Mouse (Mus musculus): ENCODE measurements around the gene Dennd5b. TPM values are rescaled to one million over a fixed set of nuclear protein-coding genes. Genes with fewer than 3 reads are reported as not detected.
"Not testable (repeated sequence)": the region's sequence is repeated elsewhere in the genome, so short reads cannot be mapped to it uniquely, and the experiment has no call there.

Dennd5b gene
- polyA plus RNA-seq, 1 experiment from 2014 or later, result 3.8 TPM

- peak; percentile 69 for ATAC-seq (ENCODE audit: insufficient read depth)
- no peaks in the 10 kb centered on the region for H3K9me3 ChIP-seq (replicated peaks)
- no peaks in the 10 kb centered on the region for H3K27me3 ChIP-seq
- H3K4me1 ChIP-seq (replicated peaks), result peaks cover 45% of the 10 kb centered on the region
- under 1% methylated on average over 87 of the region's 92 CpGs for WGBS (ENCODE audit: insufficient replicate concordance)
- H3K9ac ChIP-seq, result peak overlapping the region; percentile 84
- H3K4me3 ChIP-seq (replicated peaks), result peak overlapping the region; percentile 88
- H3K36me3 ChIP-seq (replicated peaks), result no peaks in the 10 kb centered on the region
- peak overlapping the region; percentile 83 for H3K27ac ChIP-seq (replicated peaks)
- H3K4me2 ChIP-seq, result peak overlapping the region; percentile 99
Measured at GRCm38 (mm10) chr6:148944767-148945508, 156.5 kb downstream of the Dennd5b start.

GRCm38 (mm10) chr6:148944344-148944766 lies 157.1 kb downstream of the Dennd5b start:
- 0% methylated on average over 29 of the region's 30 CpGs for WGBS (ENCODE audit: insufficient replicate concordance)
- ATAC-seq (ENCODE audit: insufficient read depth), result no peak

GRCm38 (mm10) chr6:148943695-148944094 lies 157.8 kb downstream of the Dennd5b start:
- no peaks in the 10 kb centered on the region for H3K36me3 ChIP-seq (replicated peaks)
- no peaks in the 10 kb centered on the region for H3K27me3 ChIP-seq
- no peaks in the 10 kb centered on the region for H3K9me3 ChIP-seq (replicated peaks)
- no peak for ATAC-seq (ENCODE audit: insufficient read depth)
- peak overlapping the region; percentile 88 for H3K4me3 ChIP-seq (replicated peaks)
- peaks cover 45% of the 10 kb centered on the region for H3K4me1 ChIP-seq (replicated peaks)
- H3K27ac ChIP-seq (replicated peaks), result no peak overlapping the region; the same call in 1 of the 2 replicates
- H3K4me2 ChIP-seq, result peak overlapping the region; percentile 99
- 18% methylated on average over 3 of the region's 3 CpGs for WGBS (ENCODE audit: insufficient replicate concordance)
- no peak overlapping the region; the same call in 1 of the 2 replicates for H3K9ac ChIP-seq

More at GRCm38 (mm10) chr6:148944344-148944766, 157.1 kb downstream of the Dennd5b start:
- H3K4me2 ChIP-seq, result peak overlapping the region; percentile 99
- peaks cover 45% of the 10 kb centered on the region for H3K4me1 ChIP-seq (replicated peaks)
- H3K4me3 ChIP-seq (replicated peaks), result peak overlapping the region; percentile 88
- no peaks in the 10 kb centered on the region for H3K36me3 ChIP-seq (replicated peaks)
- peak overlapping the region; percentile 83 for H3K27ac ChIP-seq (replicated peaks)
- H3K9ac ChIP-seq, result peak overlapping the region; percentile 84
- H3K9me3 ChIP-seq (replicated peaks), result no peaks in the 10 kb centered on the region
- no peaks in the 10 kb centered on the region for H3K27me3 ChIP-seq

- ATAC-seq (ENCODE audit: insufficient read depth), result no peak
- Histone ChIP-seq H3K4me3 (replicated peaks) (no peak overlapping the region), H3K9me3 (replicated peaks) (no peaks in the 10 kb centered on the region), H3K4me1 (replicated peaks) (peaks cover 53% of the 10 kb centered on the region), H3K27me3 (no peaks in the 10 kb centered on the region), H3K36me3 (replicated peaks) (no peaks in the 10 kb centered on the region), H3K4me2 (no peak overlapping the region), H3K9ac (no peak overlapping the region), H3K27ac (replicated peaks) (no peak overlapping the region)
- 69% methylated on average over 4 of the region's 4 CpGs for WGBS (ENCODE audit: insufficient replicate concordance)
Measured at GRCm38 (mm10) chr6:148942406-148942805, 159.1 kb downstream of the Dennd5b start.

GRCm38 (mm10) chr6:148941880-148942279 lies 159.6 kb downstream of the Dennd5b start:
- no peak overlapping the region for H3K27ac ChIP-seq (replicated peaks)
- no peak overlapping the region for H3K9ac ChIP-seq
- no peak overlapping the region for H3K4me2 ChIP-seq
- 62% methylated on average over 5 of the region's 5 CpGs for WGBS (ENCODE audit: insufficient replicate concordance)
- no peaks in the 10 kb centered on the region for H3K9me3 ChIP-seq (replicated peaks)
- H3K4me3 ChIP-seq (replicated peaks), result no peak overlapping the region
- no peaks in the 10 kb centered on the region for H3K36me3 ChIP-seq (replicated peaks)
- no peaks in the 10 kb centered on the region for H3K27me3 ChIP-seq
- no peak for ATAC-seq (ENCODE audit: insufficient read depth)
- H3K4me1 ChIP-seq (replicated peaks), result peaks cover 49% of the 10 kb centered on the region

GRCm38 (mm10) chr6:148940383-148940782 lies 161.1 kb downstream of the Dennd5b start:
- ATAC-seq (ENCODE audit: insufficient read depth), result not testable (repeated sequence)

More at GRCm38 (mm10) chr6:148940383-148940782, 161.1 kb downstream of the Dennd5b start:
- not testable (repeated sequence) for H3K27ac ChIP-seq (replicated peaks); H3K9me3 ChIP-seq (replicated peaks); H3K4me2 ChIP-seq; H3K9ac ChIP-seq; H3K27me3 ChIP-seq; H3K4me3 ChIP-seq (replicated peaks); H3K36me3 ChIP-seq (replicated peaks)
- WGBS (ENCODE audit: insufficient replicate concordance), result 40% methylated on average over 3 of the region's 3 CpGs
- peaks cover 46% of the 10 kb centered on the region for H3K4me1 ChIP-seq (replicated peaks)

Other genes starting within 250 kb of the Dennd5b start
- 4.3 and 5.7 TPM in 2 replicates for gene Caprin2, start 205.4 kb downstream of the Dennd5b start, polyA plus RNA-seq (2015; fragmentation: Nextera tagmentation; extraction: Ambion mirVana)
- 14.5 and 15.9 TPM in 2 replicates for gene Sinhcaf, start 155.2 kb downstream of the Dennd5b start, polyA plus RNA-seq (2015; fragmentation: Nextera tagmentation; extraction: Ambion mirVana)
- gene Gm10203, start 28.5 kb upstream of the Dennd5b start, polyA plus RNA-seq (2015; fragmentation: Nextera tagmentation; extraction: Ambion mirVana), result not detected in 2 replicates
- gene Etfbkmt, start 38.2 kb upstream of the Dennd5b start, polyA plus RNA-seq (2015; fragmentation: Nextera tagmentation; extraction: Ambion mirVana), result 11.4 and 12.3 TPM in 2 replicates
- 5.3 and 5.6 TPM in 2 replicates for gene Amn1, start 87.0 kb upstream of the Dennd5b start, polyA plus RNA-seq (2015; fragmentation: Nextera tagmentation; extraction: Ambion mirVana)
- 26.6 and 27.3 TPM in 2 replicates for gene Resf1, start 207.7 kb upstream of the Dennd5b start, polyA plus RNA-seq (2015; fragmentation: Nextera tagmentation; extraction: Ambion mirVana)